Mouse (Mus musculus): ENCODE measurements around the gene Mrpl53.

- TF ChIP-seq GATA1 (IDR thresholded peaks at IDR 0.05; ENCODE audit: borderline replicate concordance, low read length) (no peak), FLI1 (IDR thresholded peaks at IDR 0.05; ENCODE audit: low read length) (no peak)
Observed at GRCm38 (mm10) chr6:83065995-83066394, 42.8 kb upstream of the Mrpl53 start.

Measured in megakaryocyte, embryonic 14.5 days (primary cell).